Mouse (Mus musculus) gastrocnemius, adult 2 months (tissue): ENCODE data around the gene Stx16. TPM values are rescaled to one million over a fixed set of nuclear protein-coding genes. Genes with fewer than 3 reads are reported as not detected.

Experiments used
- DNase-seq: peaks from one replicate; pipeline ENCODE4 v3.0.0; 2022
- H3K27ac ChIP-seq: fragments of 200-600 bp; 2 replicates; pipeline ENCODE4 v1.8.1; 2022; ENCODE audit warnings: mild to moderate bottlenecking
- H3K4me3 ChIP-seq: fragments of 200-600 bp; 2 replicates; pipeline ENCODE4 v1.8.1; 2022; ENCODE audit warnings: mild to moderate bottlenecking, moderate library complexity
- CTCF ChIP-seq: fragments of 200-600 bp; IDR thresholded peaks from 2 replicates; pipeline ENCODE4 v1.8.1; 2022; ENCODE audit warnings: antibody characterized with exemption, mild to moderate bottlenecking, moderate library complexity
- intact Hi-C: fragments of 180-260 bp; cut with DNase I; formaldehyde crosslinking; loops from one replicate; pipeline ENCODE4 v1.15.1; 2025
- total RNA-seq, 2 experiments: library from RNA; stranded (reverse); gene quantifications; 2 replicates each; pipeline ENCODE4 v1.2.3; 2021

Stx16 gene
- total RNA-seq, 2 experiments from 2014 or later, result 19.9 to 21.1 TPM

GRCm38 (mm10) chr2:174061219-174061618, 14.9 kb upstream of the Stx16 start:
- intact Hi-C loops, result no loop called here
- no peak overlapping the region for H3K4me3 ChIP-seq
- TF ChIP-seq CTCF, result no peak
- no peak for DNase-seq
- no peak overlapping the region for H3K27ac ChIP-seq

GRCm38 (mm10) chr2:174063074-174063473, 13.0 kb upstream of the Stx16 start:
- intact Hi-C loops, result no loop called here
- no peak overlapping the region for H3K27ac ChIP-seq
- no peak overlapping the region for H3K4me3 ChIP-seq
- no peak for TF ChIP-seq CTCF
- DNase-seq, result peak; percentile 52

- Histone ChIP-seq H3K27ac (no peak overlapping the region), H3K4me3 (no peak overlapping the region)
- intact Hi-C loops, result no loop called here
- DNase-seq, result no peak
- no peak for TF ChIP-seq CTCF
These were observed 12.4 kb upstream of the Stx16 start for GRCm38 (mm10) chr2:174063527-174064211.

GRCm38 (mm10) chr2:174067793-174068419, 8.2 kb upstream of the Stx16 start:
- intact Hi-C loops, result no loop called here
- DNase-seq, result no peak
- Histone ChIP-seq H3K4me3 (no peak overlapping the region), H3K27ac (no peak overlapping the region)
- TF ChIP-seq CTCF, result no peak

GRCm38 (mm10) chr2:174069532-174070049, 6.5 kb upstream of the Stx16 start:
- DNase-seq, result no peak
- no peak overlapping the region for H3K4me3 ChIP-seq
- H3K27ac ChIP-seq, result no peak overlapping the region
- intact Hi-C loops, result loop anchor here (10.0 kb wide), 2 partner anchors 225 to 265 kb away; no protein-coding TSS in a partner anchor
- no peak for TF ChIP-seq CTCF

- no peak for DNase-seq
- intact Hi-C loops, result loop anchor here (10.0 kb wide), 2 partner anchors 223 to 267 kb away; no protein-coding TSS in a partner anchor
- Histone ChIP-seq H3K4me3 (no peak overlapping the region), H3K27ac (no peak overlapping the region)
- no peak for TF ChIP-seq CTCF
These were observed 4.7 kb upstream of the Stx16 start for GRCm38 (mm10) chr2:174071406-174071805.

- Histone ChIP-seq H3K4me3 (no peak overlapping the region), H3K27ac (peak overlapping the region; percentile 92)
- DNase-seq, result peak; percentile 30
- no peak for TF ChIP-seq CTCF
- intact Hi-C loops, result loop anchor here (10.0 kb wide), 2 partner anchors 222 to 268 kb away; no protein-coding TSS in a partner anchor
These were observed 2.8 kb upstream of the Stx16 start for GRCm38 (mm10) chr2:174073156-174073790.

GRCm38 (mm10) chr2:174074621-174075020, 1.5 kb upstream of the Stx16 start:
- H3K4me3 ChIP-seq, result peak overlapping the region; percentile 96
- peak overlapping the region; percentile 92 for H3K27ac ChIP-seq
- intact Hi-C loops, result loop anchor here (5.0 to 10.0 kb wide), 4 partner anchors 220 to 487 kb away; partner anchors contain the start of gene Rab22a
- DNase-seq, result peak; percentile 23
- no peak for TF ChIP-seq CTCF

- TF ChIP-seq CTCF, result no peak
- DNase-seq, result peak; percentile 25
- intact Hi-C loops, result loop anchor here (5.0 to 10.0 kb wide), 4 partner anchors 220 to 488 kb away; partner anchors contain the start of gene Rab22a
- Histone ChIP-seq H3K4me3 (peak overlapping the region; percentile 96), H3K27ac (peak overlapping the region; percentile 92)
These were observed 987 bp upstream of the Stx16 start for GRCm38 (mm10) chr2:174075072-174075570.

- no peak for TF ChIP-seq CTCF
- intact Hi-C loops, result loop anchor here (2.0 to 10.0 kb wide), 5 partner anchors 34 to 489 kb away; partner anchors contain the start of genes Npepl1 and Rab22a
- peak overlapping the region; percentile 92 for H3K27ac ChIP-seq
These were observed 321 bp downstream of the Stx16 start for GRCm38 (mm10) chr2:174076433-174076824.

GRCm38 (mm10) chr2:174077004-174077695, 1.0 kb downstream of the Stx16 start:
- peak overlapping the region; percentile 96 for H3K4me3 ChIP-seq
- intact Hi-C loops, result loop anchor here (2.0 to 10.0 kb wide), 5 partner anchors 34 to 490 kb away; partner anchors contain the start of genes Npepl1 and Rab22a
- H3K27ac ChIP-seq, result peak overlapping the region; percentile 92
- no peak for TF ChIP-seq CTCF
- no peak for DNase-seq

More at GRCm38 (mm10) chr2:174076433-174076824, 321 bp downstream of the Stx16 start:
- no peak for DNase-seq
- peak overlapping the region; percentile 96 for H3K4me3 ChIP-seq
